Mouse (Mus musculus) heart, embryonic 13.5 days (tissue): ENCODE data around the gene Abhd11. TPM values are rescaled to one million over a fixed set of nuclear protein-coding genes. Genes with fewer than 3 reads are reported as not detected.
A peak's percentile ranks its signal among the peaks of the same experiment; 100 is the strongest.

ENCODE experiments used
- ATAC-seq: fragments of 200-750 bp; cut with Nextera tagmentation; 2 replicates; pipeline ENCODE4 v1.8.0; 2017; ENCODE audit warnings: moderate TSS enrichment; ENCODE audit not compliant: insufficient number of reproducible peaks, low FRiP score, low TSS enrichment; ENCODE audit errors: extremely low read depth
- H3K27ac ChIP-seq: fragments of 300-500 bp; sonication (generic); replicated peaks from 2 replicates; pipeline ENCODE4 v1.5.1; 2015; ENCODE audit warnings: moderate library complexity, mild to moderate bottlenecking, inconsistent platforms
- H3K27me3 ChIP-seq: fragments of 300-500 bp; sonication (generic); replicated peaks from 2 replicates; pipeline ENCODE4 v1.6.1; 2015; ENCODE audit warnings: mild to moderate bottlenecking, inconsistent platforms
- H3K36me3 ChIP-seq: fragments of 300-500 bp; sonication (generic); 2 replicates; pipeline ENCODE4 v1.6.1; 2015; ENCODE audit warnings: mild to moderate bottlenecking, inconsistent platforms
- H3K4me1 ChIP-seq: fragments of 300-500 bp; sonication (generic); 2 replicates; pipeline ENCODE4 v1.6.1; 2015; ENCODE audit warnings: inconsistent platforms
- H3K4me2 ChIP-seq: fragments of 300-500 bp; sonication (generic); 2 replicates; pipeline ENCODE4 v1.6.1; 2015; ENCODE audit warnings: inconsistent platforms, mild to moderate bottlenecking, moderate library complexity
- H3K4me3 ChIP-seq: fragments of 300-500 bp; sonication (generic); 2 replicates; pipeline ENCODE4 v1.5.1; 2015; ENCODE audit warnings: moderate library complexity, mild to moderate bottlenecking, inconsistent platforms
- H3K9ac ChIP-seq: fragments of 300-500 bp; sonication (generic); 2 replicates; pipeline ENCODE4 v1.6.1; 2015; ENCODE audit warnings: inconsistent platforms, mild to moderate bottlenecking, moderate library complexity
- H3K9me3 ChIP-seq: fragments of 300-500 bp; sonication (generic); 2 replicates; pipeline ENCODE4 v1.6.1; 2016; ENCODE audit warnings: inconsistent platforms
- WGBS: fragments of 180-500 bp; shearing (Covaris S2); methylation state at CpG from one replicate; pipeline ENCODE4 v1.1.7; 2015; ENCODE audit warnings: mixed read lengths; 5-methylcytosine and 5-hydroxymethylcytosine counted together
- polyA plus RNA-seq: library from polyadenylated mRNA; unstranded; fragments of >200 nt; fragmentation: Nextera tagmentation; extraction: Ambion mirVana; gene quantifications from 2 replicates; pipeline ENCODE4 v1.2.1, GENCODE M21; 2015

Abhd11 gene
- polyA plus RNA-seq, 1 experiment from 2014 or later, result 59.1 TPM

DNA sequence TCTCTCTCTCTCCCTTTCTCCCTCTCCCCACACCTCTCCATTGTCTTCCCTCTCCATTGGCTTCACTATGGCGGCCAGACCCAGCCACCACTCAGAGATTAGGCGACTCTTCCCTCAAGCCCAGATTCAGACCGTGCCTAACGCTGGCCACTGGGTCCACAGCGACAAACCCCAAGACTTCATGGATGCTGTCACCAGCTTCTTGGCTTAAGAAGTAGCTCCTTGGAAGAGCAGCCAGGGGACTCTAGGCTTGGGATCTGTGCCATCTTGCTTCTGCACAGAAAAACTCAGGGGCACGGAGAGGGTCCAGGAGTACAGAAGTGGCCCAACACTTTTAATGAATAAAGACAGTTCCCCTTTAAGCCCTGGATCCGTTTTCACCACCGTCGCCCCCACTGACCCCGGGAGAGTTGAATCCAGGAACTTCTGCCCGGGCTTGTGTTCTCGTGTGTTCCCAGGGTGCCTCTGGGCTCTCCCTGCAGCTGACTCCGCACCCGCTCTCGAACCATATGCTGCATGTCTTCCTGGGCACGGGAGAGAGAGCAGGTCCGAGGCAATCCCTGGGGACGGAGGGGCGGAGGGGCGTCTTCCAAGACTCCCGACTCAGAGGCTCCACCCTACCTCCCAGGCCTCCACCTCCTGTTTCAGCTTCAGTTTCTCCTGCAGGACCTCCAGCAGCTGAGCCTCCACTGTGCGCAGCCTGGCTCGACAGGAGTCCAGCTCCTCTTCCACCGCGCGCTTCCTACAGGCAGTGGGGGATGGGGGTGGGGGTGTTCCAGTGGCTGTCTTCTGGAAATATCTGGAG, 3.1 kb downstream of the Abhd11 start:
- Histone ChIP-seq H3K4me3 (peak overlapping the region; percentile 29), H3K4me1 (peaks cover 43% of the 10 kb centered on the region), H3K27ac (peak overlapping the region; percentile 53; the same call in 1 of the 2 replicates), H3K4me2 (peak overlapping the region; percentile 56), H3K27me3 (no peaks in the 10 kb centered on the region; the same call in 1 of the 2 replicates), H3K9ac (peak overlapping the region; percentile 48), H3K36me3 (peaks cover 10% of the 10 kb centered on the region), H3K9me3 (no peaks in the 10 kb centered on the region)
- ATAC-seq, result no peak
- 36% methylated on average over 26 of the region's 26 CpGs for WGBS

DNA sequence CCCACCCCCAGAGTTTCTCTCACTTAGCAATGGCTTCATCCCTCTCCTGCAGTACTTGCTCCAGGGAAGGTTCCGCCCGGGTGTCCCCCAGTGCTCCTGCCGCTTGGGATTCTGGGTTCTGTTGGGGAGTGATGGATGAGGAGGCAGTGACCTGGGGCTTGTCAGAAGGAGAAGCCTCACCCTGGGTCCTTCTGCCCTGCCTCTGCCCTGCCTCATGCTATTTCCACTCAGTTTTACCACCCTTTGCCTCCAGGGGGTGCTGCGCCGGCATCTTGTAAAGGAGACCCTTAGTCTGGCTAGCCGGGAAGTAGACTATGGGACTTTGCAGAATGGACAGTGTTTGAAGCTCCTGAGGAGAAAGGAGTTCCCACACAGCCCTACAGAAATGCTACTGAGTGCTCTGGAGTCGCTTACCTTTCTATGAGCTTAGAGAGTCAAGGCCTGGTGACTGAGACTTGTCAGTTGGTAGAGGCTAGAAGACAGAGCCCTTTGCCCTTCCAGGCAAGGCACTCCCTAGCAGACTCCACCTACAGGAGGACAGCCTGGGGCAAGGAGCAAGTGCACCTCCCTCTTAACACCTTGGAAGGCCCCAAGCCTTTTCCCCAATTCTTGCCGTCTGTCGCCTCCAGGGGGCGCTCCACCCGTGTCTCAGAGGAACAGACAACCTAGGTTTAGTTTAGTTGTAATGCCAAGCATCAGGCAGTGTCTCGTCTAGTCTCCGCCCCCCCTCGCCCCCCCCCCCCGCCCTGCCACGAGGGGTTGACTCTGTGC, 3.9 kb downstream of the Abhd11 start:
- peak overlapping the region; percentile 29 for H3K4me3 ChIP-seq
- H3K4me2 ChIP-seq, result peak overlapping the region; percentile 56
- H3K27me3 ChIP-seq, result no peaks in the 10 kb centered on the region; the same call in 1 of the 2 replicates
- ATAC-seq, result no peak
- H3K27ac ChIP-seq, result peak overlapping the region; percentile 53
- peaks cover 42% of the 10 kb centered on the region for H3K4me1 ChIP-seq
- H3K9me3 ChIP-seq, result no peaks in the 10 kb centered on the region
- peak overlapping the region; percentile 48 for H3K9ac ChIP-seq
- WGBS, result 8% methylated on average over 16 of the region's 16 CpGs
- peaks cover 10% of the 10 kb centered on the region for H3K36me3 ChIP-seq

DNA sequence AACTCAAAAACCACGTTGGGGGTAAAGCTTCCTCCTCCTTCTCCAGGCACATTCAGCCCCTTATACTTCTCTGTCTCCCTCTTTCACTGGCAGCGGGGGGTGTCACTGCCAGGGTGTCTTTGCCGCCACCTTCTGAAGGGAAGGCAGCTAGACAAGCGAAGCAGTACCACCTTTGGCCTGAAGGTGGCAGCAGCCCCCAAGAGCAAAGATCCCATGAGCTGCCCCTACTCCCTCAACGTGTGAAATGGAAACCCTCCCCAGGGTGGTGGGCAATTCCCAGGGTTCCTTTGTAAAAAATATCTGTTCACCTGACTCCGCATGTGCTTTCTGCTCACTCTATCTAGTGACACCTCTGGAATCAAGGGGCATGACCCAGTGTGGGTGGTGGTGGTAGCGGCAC, 6.5 kb downstream of the Abhd11 start:
- Histone ChIP-seq H3K4me2 (no peak overlapping the region), H3K4me1 (peaks cover 30% of the 10 kb centered on the region), H3K27ac (no peak overlapping the region), H3K27me3 (no peaks in the 10 kb centered on the region; the same call in 1 of the 2 replicates), H3K9ac (no peak overlapping the region), H3K36me3 (peaks cover 10% of the 10 kb centered on the region), H3K4me3 (no peak overlapping the region), H3K9me3 (no peaks in the 10 kb centered on the region)
- no peak for ATAC-seq
- 13% methylated on average over 7 of the region's 7 CpGs for WGBS

DNA sequence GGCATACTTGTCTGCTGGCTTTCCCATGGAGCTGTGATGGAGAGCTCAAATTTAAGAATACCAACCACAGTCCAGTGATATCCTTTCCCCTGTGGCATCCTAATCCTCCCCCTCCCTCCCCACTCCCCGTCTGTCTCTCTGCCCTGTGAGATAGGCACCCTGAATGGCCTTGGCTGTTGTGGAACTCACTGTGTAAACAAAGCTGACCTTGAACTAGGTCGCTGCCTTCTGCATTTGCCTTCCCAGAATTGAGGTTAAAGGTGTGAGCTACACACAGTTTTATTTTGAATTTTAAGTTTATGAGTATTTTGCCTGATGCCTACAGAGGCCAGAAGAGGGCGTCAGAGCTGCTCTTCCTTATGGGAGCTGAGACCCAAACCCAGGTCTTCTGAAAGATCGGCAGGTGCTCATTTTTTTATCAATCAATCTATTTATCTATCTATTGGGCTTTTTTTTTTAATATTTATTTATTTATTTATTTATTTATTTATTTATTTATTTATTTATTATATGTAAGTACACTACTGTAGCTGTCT, 7.3 kb downstream of the Abhd11 start:
- Histone ChIP-seq H3K4me1 (peaks cover 28% of the 10 kb centered on the region), H3K27me3 (no peaks in the 10 kb centered on the region; the same call in 1 of the 2 replicates), H3K4me3 (no peak overlapping the region), H3K9me3 (no peaks in the 10 kb centered on the region), H3K9ac (no peak overlapping the region), H3K4me2 (no peak overlapping the region), H3K36me3 (peaks cover 6% of the 10 kb centered on the region), H3K27ac (no peak overlapping the region)
- no peak for ATAC-seq
- WGBS, result 39% methylated on average over 4 of the region's 4 CpGs

DNA sequence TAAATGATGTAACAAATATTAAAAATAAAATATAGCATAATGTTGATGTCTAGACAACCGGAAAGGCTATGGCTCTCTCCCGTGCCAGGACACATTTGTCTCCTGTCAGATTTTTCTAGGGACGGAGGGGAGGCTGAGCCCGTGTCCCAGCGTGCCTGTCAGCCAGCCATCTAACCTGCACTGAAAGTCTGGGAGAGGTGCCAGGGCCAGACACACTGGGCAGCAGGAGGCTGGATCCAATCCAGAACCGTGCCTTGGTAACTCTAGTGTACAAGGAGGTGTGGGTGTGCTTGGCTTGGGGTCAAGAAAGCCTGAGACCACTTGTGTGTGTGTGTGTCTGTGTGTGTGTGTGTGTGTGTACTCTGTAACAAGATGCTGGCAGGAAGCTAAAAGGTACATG, 12.9 kb downstream of the Abhd11 start:
- no peak overlapping the region for H3K4me2 ChIP-seq
- H3K9me3 ChIP-seq, result no peaks in the 10 kb centered on the region
- H3K36me3 ChIP-seq, result no peaks in the 10 kb centered on the region
- no peak overlapping the region for H3K4me3 ChIP-seq
- H3K9ac ChIP-seq, result no peak overlapping the region
- H3K27me3 ChIP-seq, result no peaks in the 10 kb centered on the region; the same call in 1 of the 2 replicates
- H3K27ac ChIP-seq, result peak overlapping the region; percentile 76
- peaks cover 50% of the 10 kb centered on the region for H3K4me1 ChIP-seq
- ATAC-seq, result no peak
- WGBS, result 37% methylated on average over 6 of the region's 6 CpGs

DNA sequence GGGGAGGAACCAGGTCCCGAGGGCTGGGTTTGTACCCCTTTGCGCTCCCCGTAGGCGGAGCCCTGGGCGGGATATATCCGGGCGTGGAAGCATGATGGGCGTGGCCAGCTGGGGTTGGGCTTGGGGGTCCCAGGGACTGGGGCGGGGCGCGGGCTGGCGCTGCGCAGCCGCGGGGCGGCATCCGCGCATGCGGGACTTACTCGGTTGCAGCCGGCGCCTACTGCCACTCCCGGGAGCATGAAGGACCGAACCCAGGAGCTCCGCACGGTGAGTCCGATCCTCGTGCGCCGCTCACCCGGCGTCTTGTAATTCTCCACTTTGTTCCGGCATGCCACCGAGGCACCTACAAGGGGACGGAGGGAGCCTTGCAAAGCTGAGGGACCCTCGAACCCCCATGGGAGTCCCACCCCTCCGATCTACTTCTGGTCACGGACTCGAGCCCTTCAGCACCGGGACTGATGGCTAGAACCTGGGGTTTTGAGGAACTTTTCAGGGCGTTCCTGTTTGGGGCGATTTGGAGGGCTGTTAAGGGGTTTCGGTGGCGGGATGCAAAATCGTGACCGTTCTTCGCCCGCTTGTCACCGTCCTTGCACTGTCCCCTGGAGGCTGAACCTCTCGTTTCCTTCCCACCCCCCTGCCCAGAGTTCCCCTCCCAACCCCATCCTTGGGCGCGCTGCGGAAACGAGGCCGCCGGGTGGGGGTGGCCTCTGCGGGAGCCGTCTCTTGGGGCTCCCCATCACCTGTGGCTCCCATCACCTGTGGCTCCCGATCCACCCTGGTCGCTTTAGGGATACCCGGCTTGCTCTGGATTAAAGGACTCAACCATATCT, 14.6 kb downstream of the Abhd11 start, which contains the start of gene Stx1a:
TSS of gene Stx1a (plus strand) at position 139 of the 830 bp plus-strand sequence.
- peaks cover 57% of the 10 kb centered on the region for H3K4me1 ChIP-seq
- under 1% methylated on average over 61 of the region's 61 CpGs for WGBS

DNA sequence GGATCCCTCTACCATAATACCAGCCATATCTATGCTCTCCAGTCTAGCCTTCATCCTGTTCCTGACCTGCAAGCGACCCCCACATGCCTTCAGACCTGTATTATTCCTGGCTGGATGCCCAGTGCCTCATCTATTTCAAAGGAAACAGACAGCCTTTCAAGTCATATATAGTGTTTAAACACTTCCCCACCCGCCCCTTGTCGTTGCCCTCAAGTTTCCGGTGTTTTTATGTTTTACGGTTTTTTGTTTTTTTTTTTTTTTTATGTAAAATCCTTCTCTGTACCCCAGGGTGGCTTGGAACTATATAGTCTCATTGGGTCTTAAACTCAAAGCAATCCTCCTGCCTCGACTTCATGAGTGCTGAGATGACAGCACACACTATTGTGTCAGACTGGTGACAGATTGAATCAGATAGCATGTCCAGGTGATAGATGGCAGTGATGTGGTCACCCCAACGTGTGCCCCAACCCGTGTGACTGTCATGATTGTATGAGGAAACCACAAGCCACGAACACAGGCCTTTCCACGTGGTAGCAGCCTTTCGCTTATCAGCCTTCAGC, 15.8 kb downstream of the Abhd11 start:
- H3K36me3 ChIP-seq, result no peaks in the 10 kb centered on the region
- ATAC-seq, result no peak; the same call in 1 of the 2 replicates
- H3K27me3 ChIP-seq, result no peaks in the 10 kb centered on the region
- H3K4me1 ChIP-seq, result peaks cover 69% of the 10 kb centered on the region
- peak overlapping the region; percentile 77 for H3K4me3 ChIP-seq
- H3K9ac ChIP-seq, result peak overlapping the region; percentile 93
- no peaks in the 10 kb centered on the region for H3K9me3 ChIP-seq
- peak overlapping the region; percentile 64 for H3K27ac ChIP-seq
- 29% methylated on average over 11 of the region's 11 CpGs for WGBS
- peak overlapping the region; percentile 95 for H3K4me2 ChIP-seq

More for the DNA sequence above, 14.6 kb downstream of the Abhd11 start, which contains the start of gene Stx1a:
- ATAC-seq, result peak; percentile 75; the same call in 1 of the 2 replicates
- Histone ChIP-seq H3K4me3 (peak within 1 kb of the TSS; percentile 77), H3K27me3 (no peaks in the 10 kb centered on the region), H3K4me2 (peak within 1 kb of the TSS; percentile 95), H3K9me3 (no peaks in the 10 kb centered on the region), H3K27ac (peak within 1 kb of the TSS; percentile 76), H3K9ac (peak within 1 kb of the TSS; percentile 93), H3K36me3 (no peaks in the 10 kb centered on the region)

DNA sequence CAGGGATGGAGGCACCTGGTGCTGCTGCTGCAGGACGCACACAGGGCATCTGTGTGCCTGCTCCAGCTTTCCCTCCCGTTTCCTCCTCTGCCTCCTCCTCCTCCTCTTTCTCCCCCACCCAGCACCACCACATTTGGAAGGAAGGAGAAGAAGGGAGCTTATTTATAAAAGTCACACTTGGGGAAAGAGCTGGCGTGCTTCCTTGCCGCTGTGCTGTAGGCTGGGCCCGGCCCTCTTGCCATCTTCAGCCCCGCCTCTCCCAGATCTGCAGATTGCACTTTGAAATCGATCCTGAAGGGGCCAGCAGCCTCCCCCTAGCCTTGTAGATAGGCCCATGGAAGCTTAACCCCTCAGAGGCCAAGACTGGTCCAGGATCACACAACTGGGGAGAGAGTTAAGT, 16.9 kb downstream of the Abhd11 start:
- H3K9ac ChIP-seq, result peak overlapping the region; percentile 93

DNA sequence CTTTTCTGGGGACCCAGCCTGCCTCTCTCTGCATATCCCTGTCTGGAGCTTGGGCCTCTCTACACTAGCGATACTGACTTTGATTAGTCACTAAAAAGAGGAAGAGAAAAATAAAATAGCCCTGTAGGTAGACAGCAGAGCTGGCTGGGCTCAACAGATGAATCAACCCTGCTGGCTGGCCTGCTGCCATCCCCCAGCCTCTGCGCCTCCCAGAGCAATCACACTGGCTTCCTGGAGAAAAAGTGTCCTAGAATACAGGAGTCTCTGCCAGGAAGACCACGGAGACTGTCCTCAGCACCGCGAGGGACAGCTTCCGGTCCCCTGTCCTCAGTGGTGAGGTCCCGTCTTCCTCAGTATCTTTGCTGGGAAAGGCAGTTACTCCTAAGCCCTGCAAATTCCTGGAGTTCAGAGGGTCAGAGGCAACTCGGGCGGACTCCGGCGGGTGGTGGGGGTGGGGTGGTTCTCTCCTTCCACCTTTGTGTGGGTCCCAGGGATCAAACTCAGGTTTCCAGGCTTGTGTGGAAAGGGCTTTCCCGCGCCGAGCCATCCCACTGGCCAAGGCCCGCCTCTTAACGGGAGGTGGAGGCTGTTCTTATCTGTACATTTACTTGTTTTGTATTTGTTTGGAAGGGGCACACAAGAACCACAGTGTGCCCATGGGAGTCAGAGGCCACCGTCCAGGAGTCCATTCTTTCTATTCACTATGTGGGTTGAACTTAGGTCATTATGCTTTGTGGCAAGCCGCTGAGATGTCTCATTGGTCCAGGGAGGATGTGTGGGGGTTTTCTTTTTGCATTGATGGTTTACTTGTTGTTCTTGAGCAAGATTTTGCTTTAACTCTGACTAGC, 20.3 kb downstream of the Abhd11 start:
- ATAC-seq, result no peak
- 37% methylated on average over 18 of the region's 18 CpGs for WGBS
- Histone ChIP-seq H3K4me2 (peak overlapping the region; percentile 52), H3K36me3 (peaks cover 10% of the 10 kb centered on the region), H3K27ac (peak overlapping the region; percentile 49), H3K27me3 (no peaks in the 10 kb centered on the region), H3K4me3 (peak overlapping the region; percentile 17), H3K4me1 (peaks cover 43% of the 10 kb centered on the region), H3K9ac (peak overlapping the region; percentile 0), H3K9me3 (peaks cover 2% of the 10 kb centered on the region; the same call in 1 of the 2 replicates)

More for the DNA sequence above, 16.9 kb downstream of the Abhd11 start:
- H3K4me2 ChIP-seq, result peak overlapping the region; percentile 95
- no peaks in the 10 kb centered on the region for H3K9me3 ChIP-seq
- no peaks in the 10 kb centered on the region for H3K36me3 ChIP-seq
- 0 out of 2 replicates have a peak overlapping the region, but pooled peaks have one; percentile 8 for H3K27ac ChIP-seq
- no peaks in the 10 kb centered on the region for H3K27me3 ChIP-seq
- no peak for ATAC-seq
- H3K4me3 ChIP-seq, result peak overlapping the region; percentile 77
- WGBS, result 41% methylated on average over 7 of the region's 7 CpGs
- H3K4me1 ChIP-seq, result peaks cover 69% of the 10 kb centered on the region
